Mouse (Mus musculus): ENCODE data around the gene Grin1. TPM values are rescaled to one million over a fixed set of nuclear protein-coding genes. Genes with fewer than 3 reads are reported as not detected.

The Grin1 gene
- polyA plus RNA-seq, 1 experiment from 2014 or later, result 0.93 TPM

- H3K4me2 ChIP-seq, result no peak overlapping the region
- WGBS, result 66% methylated on average over 13 of the region's 13 CpGs
- H3K9me3 ChIP-seq, result no peaks in the 10 kb centered on the region
- H3K9ac ChIP-seq (replicated peaks), result no peak overlapping the region
- H3K27ac ChIP-seq, result no peak overlapping the region
- no peak for ATAC-seq (ENCODE audit: insufficient number of reproducible peaks, insufficient read depth, low FRiP score, low TSS enrichment, low read depth)
- H3K4me1 ChIP-seq (replicated peaks), result no peaks in the 10 kb centered on the region
- H3K36me3 ChIP-seq, result peaks cover 98% of the 10 kb centered on the region
- H3K4me3 ChIP-seq (replicated peaks), result no peak overlapping the region
- H3K27me3 ChIP-seq, result no peaks in the 10 kb centered on the region
Observed at GRCm38 (mm10) chr2:25278928-25279882, 39.8 kb downstream of the Grin1 start.

- Histone ChIP-seq H3K4me3 (replicated peaks) (peak overlapping the region; percentile 68), H3K27me3 (no peaks in the 10 kb centered on the region), H3K36me3 (peaks cover 77% of the 10 kb centered on the region), H3K9me3 (no peaks in the 10 kb centered on the region), H3K4me1 (replicated peaks) (peaks cover 23% of the 10 kb centered on the region), H3K4me2 (peak overlapping the region; percentile 96), H3K9ac (replicated peaks) (peak overlapping the region; percentile 76), H3K27ac (no peak overlapping the region)
- no peak for ATAC-seq (ENCODE audit: insufficient number of reproducible peaks, insufficient read depth, low FRiP score, low TSS enrichment, low read depth)
- WGBS, result 38% methylated on average over 16 of the region's 16 CpGs
Observed at GRCm38 (mm10) chr2:25273010-25273409, 46.0 kb downstream of the Grin1 start.

- Histone ChIP-seq H3K27ac (no peak overlapping the region), H3K4me2 (peak overlapping the region; percentile 96), H3K4me1 (replicated peaks) (peaks cover 23% of the 10 kb centered on the region), H3K9ac (replicated peaks) (peak overlapping the region; percentile 76), H3K36me3 (peaks cover 74% of the 10 kb centered on the region), H3K9me3 (no peaks in the 10 kb centered on the region), H3K27me3 (no peaks in the 10 kb centered on the region), H3K4me3 (replicated peaks) (peak overlapping the region; percentile 68)
- 1% methylated on average over 29 of the region's 29 CpGs for WGBS
- ATAC-seq (ENCODE audit: insufficient number of reproducible peaks, insufficient read depth, low FRiP score, low TSS enrichment, low read depth), result peak; percentile 71
Observed at GRCm38 (mm10) chr2:25272515-25272914, 46.5 kb downstream of the Grin1 start.

DNA sequence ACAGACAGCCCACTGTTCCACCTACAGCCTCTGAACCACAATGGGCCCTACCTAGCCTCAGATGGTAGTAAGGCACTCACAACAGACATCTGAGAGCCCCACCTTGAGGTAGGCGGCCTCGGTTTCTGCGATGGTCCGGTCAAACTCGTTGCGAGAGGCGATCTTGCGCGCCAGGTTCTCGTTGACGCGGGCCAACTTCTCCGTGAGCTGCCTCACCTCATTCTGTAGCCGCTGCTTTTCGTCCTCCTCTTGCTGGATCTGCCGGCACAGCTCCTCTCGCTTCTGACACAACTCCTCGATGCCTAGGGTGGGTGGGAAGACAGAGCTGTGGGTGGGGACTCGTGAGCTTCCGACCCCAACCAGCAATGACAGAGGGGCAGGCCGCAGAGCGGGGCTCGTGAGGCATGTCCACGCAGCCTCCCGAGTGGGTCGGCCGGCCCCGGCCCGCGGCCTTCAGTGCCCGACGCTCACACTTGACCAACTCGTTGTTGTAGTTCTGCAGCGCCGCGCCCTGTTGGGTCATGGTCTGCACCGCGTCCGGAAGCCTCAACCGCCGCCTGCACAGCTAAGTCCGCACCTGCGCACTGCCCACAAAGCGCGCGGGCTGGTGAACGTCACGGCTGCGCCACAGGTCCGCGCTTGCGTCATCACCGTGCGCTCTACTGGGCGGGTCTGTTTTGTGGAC, 47.0 kb downstream of the Grin1 start, which contains the start of the genes Ssna1 and Anapc2:
Gene Ssna1, minus strand, starts transcription at position 612 of the 685 bp plus-strand sequence.
Gene Anapc2, plus strand, starts transcription at position 652 of the 685 bp plus-strand sequence.
- WGBS, result under 1% methylated on average over 55 of the region's 55 CpGs
- ATAC-seq (ENCODE audit: insufficient number of reproducible peaks, insufficient read depth, low FRiP score, low TSS enrichment, low read depth), result peak; percentile 94
- no peaks in the 10 kb centered on the region for H3K27me3 ChIP-seq
- peak within 1 kb of the TSS; percentile 68 for H3K4me3 ChIP-seq (replicated peaks)
- peaks cover 28% of the 10 kb centered on the region for H3K4me1 ChIP-seq (replicated peaks)
- peaks cover 71% of the 10 kb centered on the region for H3K36me3 ChIP-seq
- H3K4me2 ChIP-seq, result peak within 1 kb of the TSS; percentile 96
- H3K27ac ChIP-seq, result peak within 1 kb of the TSS; percentile 54
- H3K9ac ChIP-seq (replicated peaks), result peak within 1 kb of the TSS; percentile 84
- no peaks in the 10 kb centered on the region for H3K9me3 ChIP-seq

DNA sequence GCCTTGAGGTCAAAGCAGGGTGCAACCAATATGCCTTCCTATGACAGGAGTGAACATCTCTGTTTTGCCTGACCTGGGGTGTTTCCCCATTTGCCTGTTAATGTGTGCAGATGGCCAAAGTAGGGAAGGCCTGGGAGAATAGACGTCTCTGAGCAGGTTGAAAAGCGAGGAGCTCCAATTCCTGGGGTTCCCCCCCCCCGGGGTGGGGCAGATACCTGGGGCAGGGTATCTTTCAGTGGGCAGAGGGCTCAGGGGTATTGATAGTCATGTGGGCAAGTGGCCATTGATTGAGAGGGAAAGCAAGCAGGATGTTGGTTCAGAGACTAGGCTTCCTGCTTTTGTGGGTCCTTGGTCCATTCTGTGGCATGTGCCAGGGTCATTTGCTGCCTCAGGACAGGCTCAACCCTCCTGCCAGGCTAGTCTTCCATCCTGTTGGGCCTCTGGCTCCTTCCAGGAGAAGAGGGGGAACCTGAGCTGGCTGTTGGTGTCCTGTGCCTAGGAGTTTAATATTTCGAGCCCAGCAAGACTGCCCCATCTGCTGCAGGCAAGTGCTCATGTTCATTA, 51.2 kb downstream of the Grin1 start:
- Histone ChIP-seq H3K27me3 (peaks cover 25% of the 10 kb centered on the region), H3K4me1 (replicated peaks) (peaks cover 45% of the 10 kb centered on the region), H3K36me3 (peaks cover 33% of the 10 kb centered on the region), H3K9ac (replicated peaks) (no peak overlapping the region), H3K27ac (no peak overlapping the region), H3K4me3 (replicated peaks) (no peak overlapping the region), H3K4me2 (no peak overlapping the region), H3K9me3 (no peaks in the 10 kb centered on the region)
- WGBS, result 68% methylated on average over 4 of the region's 4 CpGs
- ATAC-seq (ENCODE audit: insufficient number of reproducible peaks, insufficient read depth, low FRiP score, low TSS enrichment, low read depth), result no peak

GRCm38 (mm10) chr2:25267241-25267640, 51.7 kb downstream of the Grin1 start:
- Histone ChIP-seq H3K9ac (replicated peaks) (no peak overlapping the region; the same call in 1 of the 2 replicates), H3K9me3 (no peaks in the 10 kb centered on the region), H3K27me3 (peaks cover 27% of the 10 kb centered on the region), H3K4me3 (replicated peaks) (no peak overlapping the region), H3K36me3 (peaks cover 33% of the 10 kb centered on the region), H3K4me2 (no peak overlapping the region), H3K4me1 (replicated peaks) (peaks cover 45% of the 10 kb centered on the region), H3K27ac (no peak overlapping the region)
- no peak for ATAC-seq (ENCODE audit: insufficient number of reproducible peaks, insufficient read depth, low FRiP score, low TSS enrichment, low read depth)

DNA sequence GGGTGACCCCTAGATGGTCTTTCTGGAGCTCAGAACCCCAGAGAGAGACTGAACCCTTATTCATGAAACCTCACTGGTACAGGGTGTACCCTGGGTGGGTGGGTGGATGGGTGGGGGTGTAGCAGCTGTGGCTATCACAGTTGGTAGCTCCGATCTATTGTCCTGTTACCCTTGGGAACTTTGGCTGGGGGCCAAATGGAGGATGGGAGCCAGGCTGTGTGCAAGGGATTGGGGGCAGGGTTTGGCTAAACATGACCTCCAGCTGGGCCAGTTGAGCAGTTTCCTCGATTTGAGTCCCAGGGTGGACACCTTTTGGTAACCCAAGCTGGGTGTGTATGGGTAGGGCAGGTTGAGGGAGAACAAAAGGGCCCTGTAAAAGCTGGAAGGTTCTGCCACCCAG, 52.3 kb downstream of the Grin1 start:
- Histone ChIP-seq H3K27ac (no peak overlapping the region), H3K4me1 (replicated peaks) (peaks cover 45% of the 10 kb centered on the region), H3K9ac (replicated peaks) (no peak overlapping the region; the same call in 1 of the 2 replicates), H3K4me2 (no peak overlapping the region), H3K4me3 (replicated peaks) (no peak overlapping the region), H3K36me3 (peaks cover 33% of the 10 kb centered on the region), H3K27me3 (peaks cover 27% of the 10 kb centered on the region), H3K9me3 (no peaks in the 10 kb centered on the region)
- WGBS, result 45% methylated on average over 2 of the region's 2 CpGs
- ATAC-seq (ENCODE audit: insufficient number of reproducible peaks, insufficient read depth, low FRiP score, low TSS enrichment, low read depth), result no peak

GRCm38 (mm10) chr2:25265897-25266656, 52.9 kb downstream of the Grin1 start:
- H3K4me2 ChIP-seq, result no peak overlapping the region
- peaks cover 27% of the 10 kb centered on the region for H3K27me3 ChIP-seq
- no peak overlapping the region for H3K27ac ChIP-seq
- H3K4me1 ChIP-seq (replicated peaks), result peaks cover 38% of the 10 kb centered on the region
- no peak overlapping the region; the same call in 1 of the 2 replicates for H3K9ac ChIP-seq (replicated peaks)
- 67% methylated on average over 6 of the region's 6 CpGs for WGBS
- no peaks in the 10 kb centered on the region for H3K9me3 ChIP-seq
- ATAC-seq (ENCODE audit: insufficient number of reproducible peaks, insufficient read depth, low FRiP score, low TSS enrichment, low read depth), result no peak
- H3K4me3 ChIP-seq (replicated peaks), result no peak overlapping the region
- peaks cover 32% of the 10 kb centered on the region for H3K36me3 ChIP-seq

GRCm38 (mm10) chr2:25264851-25265250, 54.1 kb downstream of the Grin1 start:
- ATAC-seq (ENCODE audit: insufficient number of reproducible peaks, insufficient read depth, low FRiP score, low TSS enrichment, low read depth), result no peak
- H3K9me3 ChIP-seq, result no peaks in the 10 kb centered on the region
- H3K27ac ChIP-seq, result no peak overlapping the region
- no peak overlapping the region for H3K9ac ChIP-seq (replicated peaks)
- H3K4me2 ChIP-seq, result no peak overlapping the region; the same call in 1 of the 2 replicates
- peaks cover 20% of the 10 kb centered on the region for H3K36me3 ChIP-seq
- H3K4me3 ChIP-seq (replicated peaks), result no peak overlapping the region
- peaks cover 35% of the 10 kb centered on the region for H3K4me1 ChIP-seq (replicated peaks)
- WGBS, result 81% methylated on average over 3 of the region's 3 CpGs
- H3K27me3 ChIP-seq, result peaks cover 27% of the 10 kb centered on the region

DNA sequence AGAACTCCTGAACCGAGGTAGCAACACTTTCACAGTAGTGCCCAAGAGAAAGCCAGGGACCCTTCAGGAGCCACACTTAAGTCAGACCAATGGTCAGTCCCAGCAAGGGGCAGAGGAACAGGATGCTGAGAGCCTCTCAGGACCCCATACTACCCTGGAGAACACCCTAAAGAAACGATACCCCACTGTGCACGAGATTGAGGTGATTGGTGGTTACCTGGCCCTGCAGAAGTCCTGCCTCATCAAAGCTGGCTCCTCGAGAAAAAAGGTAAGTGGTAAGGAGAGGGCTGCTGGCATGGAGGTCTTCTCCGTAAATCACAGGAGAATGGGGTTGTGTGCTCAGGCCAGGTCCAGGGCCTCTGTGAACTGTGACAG, 54.7 kb downstream of the Grin1 start:
- H3K4me2 ChIP-seq, result peak overlapping the region; percentile 98
- H3K9me3 ChIP-seq, result no peaks in the 10 kb centered on the region
- 77% methylated on average over 5 of the region's 5 CpGs for WGBS
- no peak overlapping the region for H3K4me3 ChIP-seq (replicated peaks)
- H3K27me3 ChIP-seq, result peaks cover 27% of the 10 kb centered on the region
- peaks cover 14% of the 10 kb centered on the region for H3K36me3 ChIP-seq
- H3K27ac ChIP-seq, result no peak overlapping the region
- ATAC-seq (ENCODE audit: insufficient number of reproducible peaks, insufficient read depth, low FRiP score, low TSS enrichment, low read depth), result no peak
- H3K9ac ChIP-seq (replicated peaks), result 0 out of 2 replicates have a peak overlapping the region, but pooled peaks have one; percentile 74
- H3K4me1 ChIP-seq (replicated peaks), result peaks cover 35% of the 10 kb centered on the region

Measured in limb, embryonic 12.5 days (tissue).